Mouse (Mus musculus) right cerebral cortex, adult 2 months (tissue): ENCODE measurements at regions not wholly inside any gene's neighbourhood (a gene's known extent, or its start where the extent isn't known, plus 50 kb on each side); places are given as distances from the start of the nearest gene placed in this dataset.

Source experiments
- DNase-seq, 2 experiments: peaks; one replicate each; pipeline ENCODE4 v3.0.0; 2021 to 2022; ENCODE audit warnings: low spot score in 2 of 2

- no peak for DNase-seq
Measured at GRCm38 (mm10) chr3:130887540-130888312, 157.5 kb upstream of the Rpl34 start.

- no peak for DNase-seq
Measured at GRCm38 (mm10) chr3:130885974-130886373, 155.8 kb upstream of the Rpl34 start.

- DNase-seq = no peak
Measured at GRCm38 (mm10) chr3:130884393-130884792, 154.2 kb upstream of the Rpl34 start.

- DNase-seq = no peak
Measured at GRCm38 (mm10) chr3:130883928-130884327, 153.7 kb upstream of the Rpl34 start.

- DNase-seq = no peak
Measured at GRCm38 (mm10) chr3:130883319-130883718, 153.1 kb upstream of the Rpl34 start.

GRCm38 (mm10) chr3:130880482-130880881 is 150.3 kb upstream of the Rpl34 start:
- no peak for DNase-seq

- DNase-seq = no peak
Measured at GRCm38 (mm10) chr3:130879463-130879862, 149.3 kb upstream of the Rpl34 start.

- no peak for DNase-seq
Measured at GRCm38 (mm10) chr3:130878834-130879233, 148.6 kb upstream of the Rpl34 start.

- no peak for DNase-seq
Measured at GRCm38 (mm10) chr3:130877981-130878380, 147.8 kb upstream of the Rpl34 start.

GRCm38 (mm10) chr3:130873745-130874144 is 143.5 kb upstream of the Rpl34 start:
- DNase-seq = no peak

- DNase-seq = no peak
Measured at GRCm38 (mm10) chr3:130866952-130867632, 136.9 kb upstream of the Rpl34 start.

GRCm38 (mm10) chr3:130864783-130865182 is 134.6 kb upstream of the Rpl34 start:
- DNase-seq = no peak

GRCm38 (mm10) chr3:130863376-130863775 is 133.2 kb upstream of the Rpl34 start:
- no peak for DNase-seq

GRCm38 (mm10) chr3:130860315-130860714 is 130.1 kb upstream of the Rpl34 start:
- no peak for DNase-seq

GRCm38 (mm10) chr3:130853866-130854265 is 123.7 kb upstream of the Rpl34 start:
- no peak for DNase-seq

GRCm38 (mm10) chr3:130850766-130851308 is 120.6 kb upstream of the Rpl34 start:
- peak in 1 of 2 experiments; percentile 3 for DNase-seq

GRCm38 (mm10) chr3:130841755-130842154 is 111.6 kb upstream of the Rpl34 start:
- no peak for DNase-seq

GRCm38 (mm10) chr3:130839924-130840440 is 109.8 kb upstream of the Rpl34 start:
- no peak for DNase-seq

GRCm38 (mm10) chr3:130838626-130839422 is 108.6 kb upstream of the Rpl34 start:
- DNase-seq = no peak

GRCm38 (mm10) chr3:130833722-130834121 is 103.5 kb upstream of the Rpl34 start:
- DNase-seq = no peak

- no peak for DNase-seq
Measured at GRCm38 (mm10) chr3:130833082-130833481, 102.9 kb upstream of the Rpl34 start.

- no peak for DNase-seq
Measured at GRCm38 (mm10) chr3:130831788-130832187, 101.6 kb upstream of the Rpl34 start.
